Mouse (Mus musculus) cortical plate, adult 2 months (tissue): ENCODE results near the gene Nalcn.

Experiments used
- CTCF ChIP-seq: fragments of 200-500 bp; IDR thresholded peaks from 2 replicates; pipeline ENCODE4 v1.5.1; 2011; ENCODE audit warnings: mild to moderate bottlenecking, control low read depth, low read length; ENCODE audit not compliant: insufficient read depth; ENCODE audit errors: extremely low read depth
- POLR2A ChIP-seq: fragments of 200-500 bp; IDR thresholded peaks from 2 replicates; pipeline ENCODE4 v1.6.1; 2011; ENCODE audit warnings: mild to moderate bottlenecking, low read length, control low read depth; ENCODE audit not compliant: insufficient read depth; ENCODE audit errors: extremely low read depth

DNA sequence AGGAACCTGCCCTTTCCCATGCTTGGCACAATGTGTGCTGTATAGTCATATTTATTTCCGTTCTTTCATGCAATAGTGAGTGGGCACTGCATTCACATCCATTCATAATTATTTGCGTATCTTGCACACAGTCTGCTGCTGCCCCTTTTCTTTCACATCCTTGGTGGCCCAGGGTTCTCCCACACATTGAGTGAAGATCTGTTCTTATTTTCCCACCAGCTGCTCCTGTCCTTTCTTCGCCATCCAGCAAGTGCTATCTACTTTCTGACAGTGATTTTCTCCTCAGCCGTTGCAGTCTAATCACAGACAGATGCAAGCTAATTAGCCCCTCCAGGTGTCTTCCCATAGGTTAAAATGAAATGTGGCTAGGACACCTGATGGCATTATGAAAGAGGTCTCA lies 72.0 kb downstream of the Nalcn start:
- no peak for TF ChIP-seq CTCF
- TF ChIP-seq POLR2A: no peak
